13 mouse cellular contexts compared by ENCODE assay signal in the genomic region with DNA sequence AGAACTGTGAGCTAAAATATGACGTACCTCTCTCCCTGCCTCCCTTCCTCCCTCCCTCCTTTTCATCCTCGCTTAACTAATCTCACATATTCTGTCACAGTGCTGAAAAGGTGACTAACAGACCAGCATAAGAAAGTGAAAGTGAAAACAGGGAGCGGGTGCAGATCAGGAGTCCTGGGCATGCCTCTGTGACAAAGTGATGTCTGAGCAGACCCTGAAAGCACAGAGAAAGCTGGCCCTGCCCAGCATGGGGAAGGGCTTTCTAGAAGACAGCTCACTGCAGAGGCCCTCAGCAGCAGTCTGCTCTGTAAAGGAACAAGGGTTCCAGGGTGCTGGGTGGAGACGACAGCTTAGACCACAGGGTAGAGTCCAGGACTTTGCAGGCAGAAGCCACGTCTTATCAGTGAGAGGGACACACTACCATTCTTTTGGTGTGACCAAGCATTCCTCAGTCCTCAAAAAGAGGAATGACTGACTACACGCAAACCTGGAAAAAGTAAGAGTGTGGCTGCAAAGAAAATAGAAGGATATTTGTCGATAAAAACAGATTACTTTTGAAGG. TPM values are rescaled to one million over a fixed set of nuclear protein-coding genes. Genes with fewer than 3 reads are reported as not detected.
DNase-seq lines count a peak whose midpoint lies in the region; ATAC-seq lines count a peak whose summit lies in the region.
"Had no signal": no experiment of that assay in that cellular context is flagged by ENCODE, and none has a peak within 500 bp of the region (broad histone marks: within the 10 kb centered on the region; RNA-seq: fewer than 3 reads in every experiment).

No protein-coding gene starts in this region.

- no peaks in the 10 kb centered on the region; the same call in 1 of the 2 replicates for H3K27me3 ChIP-seq in intestine, embryonic 16.5 days (replicated peaks; ENCODE audit: control insufficient read depth, insufficient read depth, low read length)
- no peaks in the 10 kb centered on the region; the same call in 1 of the 2 replicates for H3K27me3 ChIP-seq in intestine, embryonic 15.5 days (replicated peaks)
- H3K27me3 ChIP-seq: heart, embryonic 15.5 days had no signal

- no peak overlapping the region for H3K27ac ChIP-seq in intestine, embryonic 16.5 days (ENCODE audit: low read length)
- H3K27ac ChIP-seq in intestine, embryonic 15.5 days, result no peak overlapping the region
- H3K27ac ChIP-seq: heart, embryonic 15.5 days; kidney, embryonic 15.5 days; limb, embryonic 12.5 days; midbrain, embryonic 12.5 days had no signal

- no peaks in the 10 kb centered on the region for H3K4me1 ChIP-seq in intestine, embryonic 16.5 days (ENCODE audit: control insufficient read depth, insufficient read depth, low read length)
- no peaks in the 10 kb centered on the region for H3K4me1 ChIP-seq in intestine, embryonic 15.5 days (replicated peaks)
- H3K4me1 ChIP-seq: midbrain, embryonic 12.5 days had no signal

- WGBS in intestine, embryonic 16.5 days, result 72% methylated on average over 7 of the region's 7 CpGs
- 81% methylated on average over 7 of the region's 7 CpGs for WGBS in intestine, embryonic 15.5 days

- no peaks in the 10 kb centered on the region for H3K9me3 ChIP-seq in intestine, embryonic 16.5 days (ENCODE audit: control insufficient read depth, low read length)
- H3K9me3 ChIP-seq in intestine, embryonic 15.5 days, result no peaks in the 10 kb centered on the region
- H3K9me3 ChIP-seq: heart, embryonic 15.5 days; kidney, embryonic 15.5 days; limb, embryonic 12.5 days; midbrain, embryonic 12.5 days had no signal

- H3K4me3 ChIP-seq in intestine, embryonic 16.5 days (ENCODE audit: low read length), result no peak overlapping the region
- H3K4me3 ChIP-seq in intestine, embryonic 15.5 days (replicated peaks), result no peak overlapping the region
- H3K4me3 ChIP-seq: heart, embryonic 15.5 days; kidney, embryonic 15.5 days; limb, embryonic 12.5 days; midbrain, embryonic 12.5 days had no signal

- no peak overlapping the region for H3K9ac ChIP-seq in intestine, embryonic 16.5 days (ENCODE audit: low read depth, low read length)
- no peak overlapping the region for H3K9ac ChIP-seq in intestine, embryonic 15.5 days
- H3K9ac ChIP-seq: forebrain, postnatal 0 days; heart, embryonic 15.5 days; kidney, embryonic 15.5 days; limb, embryonic 12.5 days; midbrain, embryonic 12.5 days had no signal

- intact Hi-C loops in left cerebral cortex, postnatal 4 days (cut with DNase I), result no loop called here

- peak; percentile 40; the same call in 1 of the 2 replicates for ATAC-seq in intestine, embryonic 16.5 days
- no peak for ATAC-seq in intestine, embryonic 15.5 days
- peak; percentile 82 for ATAC-seq in CD4-positive, CD25-positive, alpha-beta regulatory T cell, adult 4 months
- ATAC-seq in erythroid progenitor cell, adult 5-6 weeks (replicated peaks; ENCODE audit: low FRiP score, poor library complexity, severe bottlenecking), result peak; percentile 39; the same call in 1 of the 2 replicates
- ATAC-seq in megakaryocyte-erythroid progenitor cell, adult 5-6 weeks (replicated peaks; ENCODE audit: low FRiP score, low TSS enrichment, poor library complexity, severe bottlenecking), result peak; percentile 73
- ATAC-seq: forebrain, postnatal 0 days had no signal

- H3K4me2 ChIP-seq in intestine, embryonic 16.5 days (ENCODE audit: low read depth, low read length), result no peak overlapping the region
- H3K4me2 ChIP-seq in intestine, embryonic 15.5 days (replicated peaks), result no peak overlapping the region
- H3K4me2 ChIP-seq: heart, embryonic 15.5 days; kidney, embryonic 15.5 days; limb, embryonic 12.5 days; midbrain, embryonic 12.5 days had no signal

- H3K36me3 ChIP-seq in intestine, embryonic 16.5 days (ENCODE audit: control insufficient read depth, insufficient read depth, low read length), result no peaks in the 10 kb centered on the region
- H3K36me3 ChIP-seq in intestine, embryonic 15.5 days, result no peaks in the 10 kb centered on the region
- H3K36me3 ChIP-seq: heart, embryonic 15.5 days; kidney, embryonic 15.5 days; limb, embryonic 12.5 days; midbrain, embryonic 12.5 days had no signal

- DNase-seq in urinary bladder, postnatal 4 days (ENCODE audit: low spot score in 2 of 2), result no peak
- DNase-seq in left cerebral cortex, postnatal 4 days, result no peak
- no peak for DNase-seq in gastrocnemius, adult 8-10 months (ENCODE audit: low spot score in 2 of 2)
- DNase-seq: forebrain, postnatal 0 days had no signal

RNA-seq across cellular contexts. Expression of gene Tmtc1, which starts 7.7 kb away (rescaled TPM):
- 0.64 and 0.66 TPM in 2 replicates for polyA plus RNA-seq in intestine, embryonic 16.5 days (2015; fragmentation: Nextera tagmentation; extraction: Ambion mirVana)
- 1.6 and 2.0 TPM in 2 replicates for polyA plus RNA-seq in intestine, embryonic 15.5 days (2015; fragmentation: Nextera tagmentation; extraction: Ambion mirVana)
- not detected for polyA plus RNA-seq in CD4-positive, CD25-positive, alpha-beta regulatory T cell, adult 4 months (2017; shearing (Covaris generic))
- total RNA-seq in erythroid progenitor cell, adult 5-6 weeks (2015; ENCODE audit: low replicate concordance), result 0.42 TPM in 1 of 2 replicates, not detected in the other
- total RNA-seq in erythroid progenitor cell, adult 5-6 weeks (2017; ENCODE audit: low replicate concordance), result 0.26 and 0.45 TPM in 2 replicates
- 1.0 TPM in 1 of 2 replicates, not detected in the other for total RNA-seq in megakaryocyte-erythroid progenitor cell, adult 5-6 weeks (2014; fragmentation: Nextera tagmentation)
- 0.14 TPM in 1 of 2 replicates, not detected in the other for total RNA-seq in megakaryocyte-erythroid progenitor cell, adult 5-6 weeks (2017)
- 10 to 100 TPM; 36.7 to 37.5 TPM for total RNA-seq in left cerebral cortex, postnatal 4 days (2021)
- 10 to 100 TPM; 52.4 to 83.5 (median 65.3) TPM for total RNA-seq in gastrocnemius, adult 8-10 months (2022)

Comparison
In these comparisons a context has a peak if more than half of its experiments do, and no peak if none do; other contexts are left out.
1. RNA of gene Tmtc1, which starts 7.7 kb away (total RNA-seq): 52.4 to 83.5 TPM in gastrocnemius, adult 8-10 months and 36.7 to 37.5 TPM in left cerebral cortex, postnatal 4 days; 0.26 to 0.45 TPM in erythroid progenitor cell, adult 5-6 weeks and 0.14 to 1.0 TPM in megakaryocyte-erythroid progenitor cell, adult 5-6 weeks; every median in the first group is over 10 times any median in the second.